Mouse (Mus musculus) splenic B cell, adult 2 months (primary cell): Measurements from ENCODE around the gene Itpr2.

Experiments used
- DNase-seq: peaks from one replicate; pipeline ENCODE4 v3.0.0-alpha.2; 2011; ENCODE audit warnings: low read depth, low spot score
- H3K27me3 ChIP-seq: 2 replicates; pipeline ENCODE4 v1.6.1; 2012; ENCODE audit warnings: mild to moderate bottlenecking, low read length, moderate library complexity, mixed read lengths; ENCODE audit not compliant: control insufficient read depth, poor library complexity, insufficient read depth, severe bottlenecking
- H3K36me3 ChIP-seq: 2 replicates; pipeline ENCODE4 v1.6.1; 2012; ENCODE audit warnings: mild to moderate bottlenecking, low read length, moderate library complexity, mixed read lengths; ENCODE audit not compliant: control insufficient read depth, poor library complexity, insufficient read depth, severe bottlenecking

Itpr2 gene

DNA sequence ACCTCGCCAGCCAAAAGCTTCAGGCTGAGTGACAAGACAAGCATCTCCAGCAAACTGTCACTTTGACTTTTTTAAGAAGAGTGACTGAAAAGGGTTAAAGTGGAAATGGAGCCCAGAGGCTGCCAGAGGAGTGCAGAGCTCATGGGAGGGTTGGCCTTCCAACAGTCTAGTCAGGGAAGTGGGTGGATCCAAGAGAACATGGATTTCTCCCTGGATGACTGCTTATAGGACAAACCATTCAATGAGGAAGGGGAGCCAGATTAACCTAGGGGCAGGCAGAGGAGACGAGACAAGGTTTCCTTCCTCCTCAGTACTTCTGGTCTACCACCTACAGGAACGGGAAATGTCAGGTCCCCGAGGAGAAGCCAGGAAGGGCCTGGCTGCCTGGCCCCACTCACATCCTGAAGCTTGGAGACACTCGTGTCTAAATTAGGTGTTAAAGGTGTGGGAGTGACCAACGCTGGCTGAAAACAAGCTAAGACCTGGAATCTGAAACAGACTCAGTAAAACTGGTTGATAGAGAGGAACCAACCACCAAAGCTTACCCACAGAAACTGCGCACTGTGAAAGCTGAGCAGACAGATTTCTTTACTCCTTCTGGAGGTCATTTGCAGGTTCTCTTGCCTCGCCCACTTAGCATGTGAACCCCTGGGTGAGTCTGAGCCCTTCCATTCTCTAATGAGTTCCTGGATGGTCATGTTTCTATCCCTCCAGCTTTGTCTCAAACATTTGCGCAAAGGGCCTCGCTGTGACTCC, 294.6 kb downstream of the Itpr2 start:
- peak; percentile 41 for DNase-seq
- Histone ChIP-seq H3K27me3 (no peaks in the 10 kb centered on the region), H3K36me3 (no peaks in the 10 kb centered on the region)

DNA sequence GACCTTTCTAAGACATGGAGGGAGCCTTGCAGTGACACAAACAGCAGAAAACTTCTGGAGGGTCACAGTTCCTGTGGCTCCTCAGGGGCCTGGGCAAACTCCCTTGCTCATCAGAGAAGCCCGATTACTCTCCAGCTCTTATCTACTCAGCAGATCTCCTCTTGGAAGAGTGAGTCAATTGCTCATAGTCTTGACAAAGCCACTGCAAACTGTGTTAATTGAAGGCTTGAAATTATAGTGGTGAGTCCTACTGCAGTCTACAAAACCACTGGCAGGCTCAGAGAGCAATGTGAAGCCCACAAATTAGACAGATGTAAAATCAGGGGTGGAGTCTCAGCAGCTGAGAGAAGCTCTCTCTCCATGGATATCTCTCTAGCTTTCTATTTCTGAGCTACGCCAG, 296.9 kb downstream of the Itpr2 start:
- no peak for DNase-seq
- Histone ChIP-seq H3K36me3 (no peaks in the 10 kb centered on the region), H3K27me3 (no peaks in the 10 kb centered on the region)

DNA sequence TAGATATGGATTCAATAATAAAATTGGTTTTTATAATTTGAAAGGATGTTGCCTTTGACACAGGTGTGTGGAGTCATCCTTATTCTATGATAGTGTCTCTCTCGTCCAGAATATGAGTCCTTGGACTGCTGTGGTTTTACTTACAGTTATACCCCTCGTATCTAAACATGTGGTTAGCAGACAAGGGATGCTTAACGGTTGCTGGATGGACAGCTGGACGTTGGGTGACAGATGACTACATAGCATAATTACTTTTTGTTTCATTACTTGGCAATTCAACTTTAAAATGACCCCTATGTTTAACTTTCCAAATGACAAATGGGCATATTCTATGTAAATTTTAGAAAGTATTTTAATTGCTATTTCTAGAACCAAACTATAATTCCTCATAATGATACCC, 297.6 kb downstream of the Itpr2 start:
- H3K36me3 ChIP-seq = no peaks in the 10 kb centered on the region
- no peaks in the 10 kb centered on the region for H3K27me3 ChIP-seq
- DNase-seq = no peak

DNA sequence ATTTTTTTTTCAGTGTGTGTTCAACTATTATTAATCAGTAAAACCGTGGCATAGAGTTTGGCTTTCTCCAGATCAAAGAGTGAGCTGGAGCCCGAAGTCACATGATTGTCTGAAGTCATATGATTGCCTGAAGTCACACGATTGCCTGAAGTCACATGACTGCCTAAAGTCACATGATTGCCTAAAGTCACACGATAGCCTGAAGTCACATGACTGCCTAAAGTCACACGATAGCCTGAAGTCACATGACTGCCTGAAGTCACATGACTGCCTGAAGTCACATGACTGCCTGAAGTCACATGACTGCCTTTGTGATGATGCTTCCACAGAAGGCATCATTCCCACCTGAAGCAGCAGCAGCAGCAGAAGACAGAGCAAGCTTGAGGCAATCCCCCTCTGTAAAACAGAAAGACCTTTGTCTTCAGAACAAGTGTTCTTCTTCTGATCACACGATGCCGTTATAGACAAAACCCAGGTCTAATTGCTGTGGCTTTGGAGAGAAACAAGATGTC, 304.1 kb downstream of the Itpr2 start:
- H3K27me3 ChIP-seq = no peaks in the 10 kb centered on the region
- peaks cover 13% of the 10 kb centered on the region for H3K36me3 ChIP-seq
- DNase-seq = peak; percentile 55

DNA sequence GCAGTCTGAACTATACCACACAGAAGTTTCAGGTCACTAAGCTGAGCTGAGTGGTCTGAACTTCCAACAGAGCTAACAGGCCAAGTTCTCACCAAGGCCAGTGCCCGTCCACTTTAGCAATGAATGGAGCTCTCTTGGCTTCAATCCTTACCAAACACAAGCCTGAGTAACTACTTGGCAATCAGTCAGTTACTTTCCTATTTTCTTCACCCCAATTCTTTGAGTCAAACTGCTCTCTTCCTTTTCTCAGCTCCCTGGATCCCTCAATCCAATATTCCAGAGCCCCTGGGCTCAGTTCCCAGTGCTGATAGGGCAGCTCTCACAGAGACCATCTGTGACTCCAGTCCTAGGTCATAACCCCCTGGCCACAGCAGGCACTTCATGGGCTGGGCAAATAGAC, 305.3 kb downstream of the Itpr2 start:
- Histone ChIP-seq H3K27me3 (no peaks in the 10 kb centered on the region), H3K36me3 (peaks cover 15% of the 10 kb centered on the region)
- no peak for DNase-seq

DNA sequence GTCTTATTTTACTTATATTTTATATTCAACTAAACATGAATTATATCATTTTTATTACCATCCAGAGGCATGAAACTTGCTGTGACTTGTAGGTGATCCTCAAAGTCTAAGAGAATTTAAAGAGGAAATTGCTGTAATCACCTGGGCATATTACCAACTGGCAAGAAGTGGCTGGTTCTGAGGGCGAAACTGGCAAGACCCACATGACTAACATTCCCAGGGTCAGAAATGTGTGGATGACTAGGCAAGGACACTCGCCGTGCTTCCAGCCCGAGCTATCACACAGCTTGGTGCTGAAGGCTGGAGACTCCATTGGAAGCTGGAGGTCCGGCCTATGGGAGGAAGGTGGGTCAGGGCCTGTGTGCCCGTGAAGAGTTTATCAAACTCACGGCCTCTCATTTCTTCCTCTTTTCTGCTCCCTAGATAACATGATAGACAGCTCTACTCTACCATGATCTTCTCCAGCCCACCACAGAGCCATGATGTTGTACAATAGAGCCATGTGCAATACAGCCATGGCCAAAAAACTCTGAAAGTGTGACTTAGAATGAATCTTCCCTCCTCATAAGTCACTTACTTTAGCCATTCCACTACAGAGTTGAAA, 306.1 kb downstream of the Itpr2 start:
- H3K27me3 ChIP-seq = no peaks in the 10 kb centered on the region
- no peak for DNase-seq
- H3K36me3 ChIP-seq = peaks cover 18% of the 10 kb centered on the region

DNA sequence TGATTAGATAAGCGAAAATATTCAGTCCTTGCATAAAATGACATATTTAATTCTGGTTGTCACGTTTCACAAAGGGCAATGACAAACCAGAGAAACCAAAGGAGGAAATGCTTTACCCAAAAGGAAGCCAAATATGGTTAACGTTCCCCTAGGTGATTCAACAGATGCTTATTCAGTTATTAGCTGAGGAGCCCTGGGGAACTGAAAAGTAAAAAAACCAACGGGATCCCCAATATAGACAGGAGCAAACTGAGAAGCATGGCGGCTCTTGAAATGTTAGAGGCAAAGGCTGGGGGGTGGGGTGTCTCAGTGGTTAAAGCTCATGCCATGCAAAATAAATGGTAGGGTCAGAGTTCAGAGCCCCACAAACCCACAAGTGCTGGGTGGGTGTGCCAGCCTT, 310.1 kb downstream of the Itpr2 start:
- H3K27me3 ChIP-seq = no peaks in the 10 kb centered on the region
- DNase-seq = no peak

DNA sequence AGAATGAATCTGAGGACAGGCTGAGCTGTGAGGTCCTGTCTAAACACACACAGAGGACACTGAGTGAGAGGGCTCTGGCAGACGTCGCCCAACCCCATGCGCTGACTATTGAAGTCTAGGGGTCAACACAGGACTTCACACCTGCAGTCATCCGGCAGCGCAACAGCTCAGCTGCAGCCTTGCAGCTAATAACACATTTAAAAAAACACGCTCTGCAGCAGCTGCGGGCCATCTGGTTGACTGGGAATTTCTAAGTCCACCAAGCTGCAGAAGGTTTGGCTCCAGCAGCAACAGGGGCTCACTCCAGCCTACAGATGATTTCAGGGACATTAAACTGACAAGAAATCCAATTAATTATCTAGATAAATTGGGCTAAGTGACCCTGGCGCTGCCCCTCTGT, 312.0 kb downstream of the Itpr2 start:
- Histone ChIP-seq H3K27me3 (no peaks in the 10 kb centered on the region), H3K36me3 (peaks cover 22% of the 10 kb centered on the region)
- no peak for DNase-seq

More for the DNA sequence above, 310.1 kb downstream of the Itpr2 start:
- peaks cover 20% of the 10 kb centered on the region for H3K36me3 ChIP-seq

DNA sequence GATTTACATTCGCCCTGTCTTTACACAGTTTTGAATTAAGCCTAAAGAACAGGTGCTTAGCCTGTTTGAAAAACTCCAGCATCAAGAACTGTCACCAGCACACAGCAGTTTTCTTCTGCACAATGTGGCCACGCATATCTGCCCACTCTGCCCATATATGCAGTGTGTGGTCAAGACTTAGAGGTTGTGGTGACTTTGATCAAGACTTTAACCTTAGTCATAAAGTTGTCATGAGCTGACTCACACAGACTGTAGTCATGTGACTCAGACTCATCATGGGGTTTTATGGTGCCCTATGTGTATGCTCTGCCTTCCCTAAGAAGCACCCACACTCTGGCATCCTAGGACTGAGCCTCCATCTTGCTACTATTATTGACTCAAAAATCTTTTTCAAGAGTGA, 316.5 kb downstream of the Itpr2 start:
- Histone ChIP-seq H3K27me3 (no peaks in the 10 kb centered on the region), H3K36me3 (peaks cover 8% of the 10 kb centered on the region; the same call in 1 of the 2 replicates)
- no peak for DNase-seq

DNA sequence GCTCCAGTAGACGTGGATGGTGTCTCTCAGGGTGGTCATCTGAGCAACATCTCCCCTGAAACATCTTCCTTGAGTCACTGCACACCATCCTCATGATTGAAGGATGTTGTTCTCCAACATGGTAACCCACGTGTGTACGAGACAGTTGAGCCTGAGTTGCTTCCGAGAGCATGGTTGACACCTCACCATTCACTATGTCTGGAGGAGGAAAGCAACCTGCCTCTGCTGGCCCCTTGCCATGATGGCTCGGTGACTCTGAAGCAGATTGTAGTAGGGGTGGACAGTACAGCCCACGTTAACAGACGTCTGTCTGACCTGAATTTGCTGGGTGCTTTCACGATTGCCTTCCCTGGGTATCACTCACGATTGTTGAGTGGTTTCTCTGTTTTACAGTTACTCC, 317.3 kb downstream of the Itpr2 start:
- Histone ChIP-seq H3K27me3 (no peaks in the 10 kb centered on the region), H3K36me3 (peaks cover 5% of the 10 kb centered on the region; the same call in 1 of the 2 replicates)
- DNase-seq = no peak

DNA sequence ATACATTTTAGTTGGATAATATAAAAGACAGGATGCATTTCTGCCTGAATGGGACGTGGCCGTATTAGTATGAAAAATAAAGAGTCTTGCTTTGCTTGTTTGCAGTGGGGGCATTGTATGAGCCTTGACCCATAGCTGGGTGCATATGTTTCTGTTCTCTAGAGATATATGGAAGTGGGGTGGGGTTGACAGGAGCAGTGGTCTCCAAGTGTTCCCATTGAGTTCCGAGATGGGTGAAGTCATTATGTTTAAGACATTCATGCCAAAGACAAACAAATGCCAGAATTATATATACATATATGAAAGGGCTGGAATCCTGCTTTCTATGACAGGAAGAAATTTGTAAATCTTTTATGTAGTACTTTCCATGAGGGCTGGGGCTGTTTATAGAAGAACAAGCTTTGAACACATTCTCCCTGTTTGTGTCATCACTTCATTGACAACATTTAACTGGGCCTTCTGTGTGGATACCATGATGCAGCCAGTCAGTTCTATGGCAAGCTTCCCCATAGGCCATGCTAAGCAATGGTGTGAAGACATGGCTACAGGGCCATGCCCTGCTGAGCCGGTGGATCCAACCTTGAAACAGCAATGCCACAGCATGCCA, 327.3 kb downstream of the Itpr2 start:
- no peak for DNase-seq
- no peaks in the 10 kb centered on the region for H3K27me3 ChIP-seq
- H3K36me3 ChIP-seq = no peaks in the 10 kb centered on the region

DNA sequence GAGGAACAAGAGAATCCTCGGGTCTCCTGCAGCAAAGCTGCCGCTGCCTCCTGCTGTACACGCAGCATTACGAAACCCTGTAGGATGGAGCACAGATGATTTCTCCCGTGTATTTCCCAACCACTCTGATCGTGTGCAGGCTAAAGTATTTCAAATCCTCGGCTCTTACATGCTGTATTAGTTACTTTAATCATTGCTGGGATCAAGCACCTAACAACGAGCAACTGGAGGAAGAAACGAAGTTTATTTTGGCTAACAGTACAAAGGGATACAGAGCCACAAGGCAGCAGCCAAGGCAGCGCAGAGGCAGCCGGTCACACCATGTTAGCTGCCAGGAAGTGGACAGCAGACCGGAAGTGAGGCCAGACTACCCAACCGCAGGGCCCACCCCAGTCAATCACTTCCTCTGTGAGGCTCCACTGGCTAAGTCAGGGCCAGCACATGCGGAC, 331.4 kb downstream of the Itpr2 start:
- DNase-seq = peak; percentile 50
- H3K27me3 ChIP-seq = no peaks in the 10 kb centered on the region
- H3K36me3 ChIP-seq = 0 out of 2 replicates have a peak, but pooled peaks cover 1% of the 10 kb centered on the region

DNA sequence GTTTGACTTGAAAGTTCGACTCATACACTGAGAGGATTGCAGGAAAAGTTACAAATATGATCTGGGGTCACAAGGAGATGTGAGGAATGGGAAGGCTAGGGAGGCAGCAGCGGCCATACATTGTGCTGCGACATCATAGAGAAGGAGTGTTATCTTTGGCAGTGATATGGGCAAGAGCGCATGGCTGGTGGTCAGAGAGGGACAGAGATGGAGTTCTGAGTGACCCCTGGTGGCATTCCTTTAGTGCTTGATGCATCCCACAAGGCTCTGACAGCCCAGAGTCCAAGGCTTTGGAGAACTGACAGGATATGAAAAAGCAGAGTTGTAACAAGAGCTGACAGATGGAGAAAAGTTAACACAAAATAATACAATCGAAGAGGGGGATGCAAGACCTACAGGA, 334.8 kb downstream of the Itpr2 start:
- H3K36me3 ChIP-seq = peaks cover 8% of the 10 kb centered on the region
- no peak for DNase-seq
- no peaks in the 10 kb centered on the region for H3K27me3 ChIP-seq

DNA sequence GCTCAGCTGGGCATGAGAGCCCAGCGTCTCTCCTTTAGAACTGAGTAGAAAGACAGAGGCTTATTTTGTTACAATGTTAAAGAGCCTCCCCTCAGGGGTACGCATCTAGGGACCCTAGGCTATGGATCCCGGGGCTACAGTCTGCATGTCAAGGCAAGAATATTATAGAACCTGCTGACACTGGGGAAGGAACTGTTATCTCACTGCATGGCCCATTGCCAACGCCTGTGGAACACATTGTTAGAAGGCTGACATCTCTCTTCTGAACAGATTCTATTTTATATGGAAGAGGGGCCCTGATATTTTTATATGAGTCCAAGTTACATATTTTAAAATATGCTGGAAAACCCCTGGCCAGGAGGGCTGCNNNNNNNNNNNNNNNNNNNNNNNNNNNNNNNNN, 342.4 kb downstream of the Itpr2 start:
- DNase-seq = no peak
- Histone ChIP-seq H3K36me3 (peaks cover 10% of the 10 kb centered on the region), H3K27me3 (no peaks in the 10 kb centered on the region)

DNA sequence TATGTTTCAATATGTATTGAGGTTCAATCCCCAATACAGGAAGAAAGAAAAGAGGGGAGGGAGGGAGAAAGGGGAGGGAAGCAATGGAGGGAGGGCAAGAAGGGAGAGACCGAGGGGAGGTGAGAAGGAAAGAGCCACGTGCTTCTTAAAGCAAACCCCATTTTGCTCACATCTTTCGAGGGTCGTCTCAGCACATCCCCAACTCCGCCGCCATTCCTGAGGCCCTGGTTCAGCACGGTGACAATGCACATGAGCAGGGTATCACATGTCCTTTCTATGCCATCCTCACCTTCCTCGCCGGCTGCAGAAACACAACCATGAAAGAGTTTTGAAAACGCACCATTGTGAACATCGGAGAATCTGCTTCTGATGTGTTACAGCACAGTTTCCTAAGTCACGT, 343.3 kb downstream of the Itpr2 start:
- no peak for DNase-seq
- Histone ChIP-seq H3K27me3 (no peaks in the 10 kb centered on the region), H3K36me3 (peaks cover 7% of the 10 kb centered on the region)
